Mouse (Mus musculus): ENCODE measurements at regions not wholly inside any gene's neighbourhood (a gene's known extent, or its start where the extent isn't known, plus 50 kb on each side); places are given as distances from the start of the nearest gene placed in this dataset.

DNA sequence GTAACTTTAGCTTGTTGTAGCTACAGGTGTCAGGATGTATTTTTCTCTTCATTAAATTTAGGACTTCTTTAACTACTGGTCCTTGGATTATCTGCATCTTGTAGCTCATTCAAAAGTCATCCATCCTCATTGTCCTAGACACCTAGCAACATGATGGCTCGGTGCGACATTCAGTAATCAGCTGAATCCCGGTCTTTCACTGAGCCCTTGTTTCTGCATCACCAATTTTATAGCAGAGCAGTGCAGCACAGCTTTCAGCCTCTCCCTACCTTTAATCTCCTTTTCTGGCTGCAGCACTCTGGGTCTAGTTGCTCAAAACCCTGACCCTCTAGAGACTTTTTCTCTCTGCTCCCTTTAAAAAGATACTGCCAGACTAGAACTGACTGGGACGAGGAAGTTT, 543.6 kb upstream of the B3galt2 start:
- no peak for TF ChIP-seq CTCF (IDR thresholded peaks at IDR 0.05; ENCODE audit: low read depth, low read length)
- TF ChIP-seq TAL1 (conservative IDR thresholded peaks at IDR 0.05; ENCODE audit: low read depth, low read length), result no peak
- no peak for TF ChIP-seq GATA1 (IDR thresholded peaks at IDR 0.05; ENCODE audit: borderline replicate concordance, low read length)

Measured in G1E (cell line).